Mouse (Mus musculus) erythroblast, embryonic 14.5 days (primary cell): ENCODE results near the gene Dkk3.

Source experiments
- GATA1 ChIP-seq: IDR thresholded peaks from 2 replicates; pipeline ENCODE4 v1.6.1; 2012; ENCODE audit warnings: low read length, inconsistent platforms, mixed read lengths
- TAL1 ChIP-seq: IDR thresholded peaks from 3 replicates; pipeline ENCODE4 v1.6.1; 2012; ENCODE audit warnings: low read length, inconsistent platforms, mixed read lengths

GRCm38 (mm10) chr7:112121866-112122500, 36.9 kb downstream of the Dkk3 start:
- TF ChIP-seq GATA1 (no peak), TAL1 (no peak)
